17 mouse cellular contexts compared by ENCODE assay signal in genomic region chr5:133935451-133935850, GRCm38 (mm10).
DNase-seq lines count a peak whose midpoint lies in the region; ATAC-seq and TF ChIP-seq lines count a peak whose summit lies in the region.
"Had no signal": no experiment of that assay in that cellular context is flagged by ENCODE, and none has a peak within 500 bp of the region (broad histone marks: within the 10 kb centered on the region; RNA-seq: fewer than 3 reads in every experiment).

No protein-coding gene starts in this region.

- DNase-seq in layer of hippocampus, adult 2 months (ENCODE audit: low spot score in 2 of 2): no peak
- no peak for DNase-seq in layer of hippocampus, adult 11-12 months (ENCODE audit: low spot score)
- peak; percentile 79 for DNase-seq in brain, adult 2 months (ENCODE audit: low read depth, low spot score)
- peak; percentile 49 for DNase-seq in cerebellum, adult 8-10 months
- peak; percentile 47 to 71 for DNase-seq in cerebellum, postnatal 14 days
- DNase-seq in adipocyte (ENCODE audit: low spot score): no peak
- DNase-seq: adrenal gland, adult 8-10 months; adrenal gland, postnatal 36 days; gastrocnemius, adult 2 months; gastrocnemius, postnatal 25 days; kidney, adult 18-20 months had no signal

- H3K4me2 ChIP-seq in midbrain, embryonic 15.5 days: no peak overlapping the region
- H3K4me2 ChIP-seq: forebrain, embryonic 13.5 days; heart, embryonic 12.5 days; hindbrain, embryonic 14.5 days; intestine, embryonic 15.5 days had no signal

- peak overlapping the region; percentile 53 for H3K27ac ChIP-seq in layer of hippocampus, adult 2 months
- no peak overlapping the region for H3K27ac ChIP-seq in midbrain, embryonic 15.5 days
- H3K27ac ChIP-seq: forebrain, embryonic 13.5 days; gastrocnemius, adult 2 months; hindbrain, embryonic 10.5 days; hindbrain, embryonic 14.5 days; intestine, embryonic 15.5 days had no signal

- WGBS in midbrain, embryonic 15.5 days: 92% methylated on average over 6 of the region's 6 CpGs

- no peak overlapping the region for H3K9ac ChIP-seq in midbrain, embryonic 15.5 days
- H3K9ac ChIP-seq: forebrain, embryonic 13.5 days; heart, embryonic 12.5 days; hindbrain, embryonic 14.5 days; intestine, embryonic 15.5 days had no signal

- no peaks in the 10 kb centered on the region for H3K9me3 ChIP-seq in midbrain, embryonic 15.5 days
- H3K9me3 ChIP-seq: forebrain, embryonic 13.5 days; heart, embryonic 12.5 days; hindbrain, embryonic 10.5 days; intestine, embryonic 15.5 days had no signal

- H3K36me3 ChIP-seq in midbrain, embryonic 15.5 days (replicated peaks): no peaks in the 10 kb centered on the region
- H3K36me3 ChIP-seq: heart, embryonic 12.5 days; hindbrain, embryonic 10.5 days; intestine, embryonic 15.5 days had no signal

- no peak for TF ChIP-seq CTCF in layer of hippocampus, adult 2 months (conservative IDR thresholded peaks at IDR 0.05)

- no peak for ATAC-seq in midbrain, embryonic 15.5 days (replicated peaks)
- ATAC-seq: forebrain, embryonic 13.5 days; intestine, embryonic 15.5 days had no signal

- no peaks in the 10 kb centered on the region for H3K27me3 ChIP-seq in midbrain, embryonic 15.5 days (replicated peaks)
- H3K27me3 ChIP-seq: forebrain, embryonic 13.5 days; heart, embryonic 12.5 days; intestine, embryonic 15.5 days had no signal

- H3K4me3 ChIP-seq in layer of hippocampus, adult 2 months: no peak overlapping the region
- no peak overlapping the region for H3K4me3 ChIP-seq in midbrain, embryonic 15.5 days
- H3K4me3 ChIP-seq: forebrain, embryonic 13.5 days; gastrocnemius, adult 2 months; heart, embryonic 12.5 days; hindbrain, embryonic 10.5 days; intestine, embryonic 15.5 days had no signal

- H3K4me1 ChIP-seq in midbrain, embryonic 15.5 days: no peaks in the 10 kb centered on the region
- H3K4me1 ChIP-seq: intestine, embryonic 15.5 days had no signal

Comparison
In these comparisons a context has a peak if more than half of its experiments do, and no peak if none do; other contexts are left out.
1. DNase-seq: peak in brain, adult 2 months (single experiment), cerebellum, adult 8-10 months (single experiment) and cerebellum, postnatal 14 days (2 of 2); none in layer of hippocampus, adult 2 months (0 of 2), layer of hippocampus, adult 11-12 months (single experiment) and adipocyte (single experiment).